Mouse (Mus musculus) WW6 (cell line): ENCODE data around the gene Nfia.

Experiments used
- DNase-seq: peaks from one replicate; pipeline ENCODE4 v3.0.0-alpha.2; 2013; ENCODE audit warnings: low read depth, low spot score

Gene Nfia

GRCm38 (mm10) chr4:97868307-97868937 is 95.9 kb downstream of the Nfia start:
- no peak for DNase-seq

- no peak for DNase-seq
Measured at GRCm38 (mm10) chr4:97868938-97869440, 96.5 kb downstream of the Nfia start.

- DNase-seq: no peak
Measured at GRCm38 (mm10) chr4:97869451-97869850, 96.9 kb downstream of the Nfia start.

GRCm38 (mm10) chr4:97871770-97872439 is 99.4 kb downstream of the Nfia start:
- no peak for DNase-seq

- no peak for DNase-seq
Measured at GRCm38 (mm10) chr4:97874916-97875315, 102.4 kb downstream of the Nfia start.

- DNase-seq: no peak
Measured at GRCm38 (mm10) chr4:97875901-97876300, 103.4 kb downstream of the Nfia start.

- no peak for DNase-seq
Measured at GRCm38 (mm10) chr4:97879696-97880095, 107.2 kb downstream of the Nfia start.

- no peak for DNase-seq
Measured at GRCm38 (mm10) chr4:97880120-97881055, 107.9 kb downstream of the Nfia start.

GRCm38 (mm10) chr4:97885574-97885973 is 113.0 kb downstream of the Nfia start:
- DNase-seq: no peak

GRCm38 (mm10) chr4:97886220-97886619 is 113.7 kb downstream of the Nfia start:
- DNase-seq: no peak

GRCm38 (mm10) chr4:97887228-97887627 is 114.7 kb downstream of the Nfia start:
- DNase-seq: no peak

GRCm38 (mm10) chr4:97891063-97891462 is 118.5 kb downstream of the Nfia start:
- DNase-seq: no peak

- DNase-seq: no peak
Measured at GRCm38 (mm10) chr4:97891611-97892010, 119.1 kb downstream of the Nfia start.

- no peak for DNase-seq
Measured at GRCm38 (mm10) chr4:97893915-97894884, 121.7 kb downstream of the Nfia start.

- DNase-seq: no peak
Measured at GRCm38 (mm10) chr4:97895940-97896339, 123.4 kb downstream of the Nfia start.

- DNase-seq: no peak
Measured at GRCm38 (mm10) chr4:97900256-97900944, 127.9 kb downstream of the Nfia start.

- DNase-seq: no peak
Measured at GRCm38 (mm10) chr4:97905826-97906225, 133.3 kb downstream of the Nfia start.

GRCm38 (mm10) chr4:97908576-97909147 is 136.1 kb downstream of the Nfia start:
- DNase-seq: no peak

- no peak for DNase-seq
Measured at GRCm38 (mm10) chr4:97910115-97910776, 137.7 kb downstream of the Nfia start.
